Mouse (Mus musculus): ENCODE measurements around the gene Ciita.

Ciita gene

DNA sequence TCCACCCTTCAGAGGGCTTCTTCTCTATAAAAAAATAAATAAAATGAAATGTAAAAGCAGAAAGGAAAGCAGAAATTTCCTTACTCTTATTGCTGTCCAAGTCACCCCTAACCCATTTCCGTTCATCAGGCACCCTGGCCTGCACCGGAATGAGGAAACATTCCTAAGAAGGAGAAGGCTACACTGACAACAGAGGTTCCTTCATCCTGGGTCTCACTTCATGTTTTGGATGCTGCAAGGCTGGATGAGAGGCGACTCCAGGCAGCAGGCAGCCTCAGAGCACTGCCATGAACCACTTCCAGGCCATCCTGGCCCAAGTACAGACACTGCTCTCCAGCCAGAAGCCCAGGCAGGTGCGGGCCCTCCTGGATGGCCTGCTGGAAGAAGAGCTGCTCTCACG is at the start of gene Ciita:
Gene Ciita, plus strand, starts transcription at position 203 of the 400 bp plus-strand sequence.
- DNase-seq, result no peak

DNA sequence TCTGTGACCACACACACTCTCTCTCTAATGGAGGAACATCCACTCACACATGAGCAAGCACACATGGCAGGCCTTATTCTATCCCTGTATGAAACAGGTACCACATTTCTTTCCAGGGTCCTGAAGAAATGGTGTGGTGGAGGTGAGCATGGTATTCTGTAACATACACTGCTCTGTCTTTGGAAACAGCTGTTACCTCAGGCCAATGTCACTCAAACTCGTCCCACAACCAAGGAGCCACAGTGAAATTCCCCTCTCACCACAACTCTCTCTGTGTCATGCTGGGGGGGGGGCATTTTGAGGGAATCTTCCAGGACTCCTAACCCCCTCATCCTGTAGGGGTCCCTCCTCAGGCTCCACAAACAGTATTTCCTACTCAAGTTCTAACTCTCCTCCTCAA is 47.9 kb upstream of the Ciita start:
- no peak for DNase-seq

DNA sequence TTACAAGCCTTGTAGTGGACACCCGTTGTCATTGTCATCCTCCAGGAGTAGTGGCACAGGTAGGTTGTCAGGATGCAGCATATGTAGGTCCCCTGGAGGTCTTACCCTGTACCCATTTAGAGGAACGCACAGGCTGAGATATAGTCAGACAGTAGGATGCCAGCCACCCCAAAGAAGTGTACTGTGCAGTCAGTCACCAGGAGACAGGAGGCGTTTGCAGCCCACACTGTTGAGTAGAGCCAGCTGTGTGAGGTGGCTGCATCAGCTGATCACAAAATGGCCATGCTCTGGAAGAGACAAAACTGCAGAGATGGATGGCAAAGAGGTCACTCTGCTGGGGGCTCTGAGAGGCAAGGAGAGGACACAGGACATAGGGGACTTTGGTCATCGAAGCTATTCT is 47.5 kb upstream of the Ciita start:
- no peak for DNase-seq

DNA sequence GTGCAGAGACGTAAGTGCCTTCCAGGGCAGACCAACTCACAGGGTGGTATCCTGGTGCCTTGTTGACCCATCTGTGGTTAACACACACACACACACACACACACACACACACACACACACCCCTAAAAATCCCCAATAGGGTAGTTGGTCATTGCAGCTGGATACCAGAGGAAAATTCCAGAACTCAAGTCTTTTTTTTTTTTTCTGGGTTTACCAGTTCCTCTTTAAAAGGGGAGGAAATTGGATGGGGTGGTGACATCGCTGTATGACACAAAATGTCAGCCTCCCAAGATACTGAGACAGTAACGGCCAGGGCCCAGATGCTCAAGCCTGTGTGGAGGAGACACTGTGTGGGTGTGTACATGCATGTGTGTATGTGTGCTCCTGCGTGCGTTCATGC is 46.5 kb upstream of the Ciita start:
- no peak for DNase-seq

DNA sequence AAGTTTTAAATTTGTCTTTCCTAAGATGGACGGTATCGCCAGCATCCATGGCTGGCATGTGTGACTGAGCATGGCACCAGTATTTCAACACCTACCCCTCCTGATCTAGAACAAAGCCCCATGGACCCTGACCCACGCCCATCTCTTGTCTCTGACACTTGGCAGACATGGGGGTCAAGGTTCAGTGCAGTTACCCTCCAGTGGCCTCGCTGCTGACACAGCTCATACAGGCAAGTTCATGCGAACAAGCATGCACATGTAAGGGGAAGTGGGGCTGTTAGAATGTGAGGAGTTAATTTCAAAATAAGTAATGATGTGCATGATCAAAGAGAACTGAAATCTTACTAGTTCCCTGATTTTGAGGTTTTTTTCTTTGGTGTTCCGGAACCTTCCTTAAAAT is 43.7 kb upstream of the Ciita start:
- DNase-seq, result peak; percentile 66 to 84

DNA sequence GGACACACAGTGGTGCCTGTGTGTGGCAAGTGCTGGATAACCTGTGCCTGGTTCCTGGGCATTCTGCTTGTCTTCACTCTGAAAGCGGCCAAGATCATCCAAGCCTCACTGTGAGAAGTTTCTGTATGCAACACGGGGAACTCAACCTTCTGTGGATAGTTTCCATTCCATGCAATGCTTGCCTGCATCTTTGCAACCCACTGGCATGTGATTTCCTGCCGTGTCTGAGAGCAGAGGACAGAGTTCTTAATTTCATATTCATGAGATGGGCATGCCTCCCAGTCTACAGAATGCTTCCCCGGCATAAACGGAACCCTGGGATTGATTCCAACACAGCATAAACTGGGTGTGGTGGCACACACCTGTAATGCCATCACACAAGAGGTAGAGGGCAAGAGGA is 41.8 kb upstream of the Ciita start:
- DNase-seq, result no peak

DNA sequence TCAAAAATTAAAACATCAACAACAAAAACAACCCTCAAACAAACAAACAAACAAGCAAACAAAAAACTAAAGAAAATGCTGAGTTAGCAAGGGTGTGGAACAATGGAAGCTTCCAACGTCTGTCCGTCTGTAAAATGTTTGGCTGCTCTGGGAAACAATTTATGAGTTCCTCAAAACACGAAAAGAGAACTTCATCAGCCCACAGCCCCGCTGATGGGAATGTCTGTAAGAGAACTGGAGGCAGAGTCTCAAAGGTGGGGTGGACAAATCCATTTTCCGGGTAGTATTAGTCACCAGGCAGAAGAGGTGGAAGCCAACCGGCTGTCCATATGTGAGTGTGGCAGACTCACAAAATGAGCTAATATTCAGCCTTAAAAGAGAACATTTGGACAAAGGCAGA is 38.5 kb upstream of the Ciita start:
- DNase-seq, result no peak

DNA sequence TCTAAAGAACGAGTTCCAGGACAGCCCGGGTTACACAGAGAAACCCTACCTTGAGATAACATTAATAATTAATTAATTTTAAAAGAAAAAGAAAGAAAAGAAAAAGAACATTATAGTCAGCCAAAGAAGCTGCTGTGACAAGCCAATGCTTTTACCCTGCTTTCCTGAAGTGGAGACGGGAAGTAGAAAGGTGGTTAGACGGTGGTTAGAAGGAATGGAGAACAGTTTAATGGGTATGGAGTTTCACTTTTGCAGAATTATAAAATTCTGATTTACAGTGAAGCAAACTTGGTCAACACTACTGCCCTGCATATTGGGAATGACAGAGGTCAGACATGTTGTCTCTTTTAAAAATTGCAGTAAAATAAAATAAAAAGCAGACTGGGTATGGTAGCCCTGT is 38.1 kb upstream of the Ciita start:
- DNase-seq, result no peak

DNA sequence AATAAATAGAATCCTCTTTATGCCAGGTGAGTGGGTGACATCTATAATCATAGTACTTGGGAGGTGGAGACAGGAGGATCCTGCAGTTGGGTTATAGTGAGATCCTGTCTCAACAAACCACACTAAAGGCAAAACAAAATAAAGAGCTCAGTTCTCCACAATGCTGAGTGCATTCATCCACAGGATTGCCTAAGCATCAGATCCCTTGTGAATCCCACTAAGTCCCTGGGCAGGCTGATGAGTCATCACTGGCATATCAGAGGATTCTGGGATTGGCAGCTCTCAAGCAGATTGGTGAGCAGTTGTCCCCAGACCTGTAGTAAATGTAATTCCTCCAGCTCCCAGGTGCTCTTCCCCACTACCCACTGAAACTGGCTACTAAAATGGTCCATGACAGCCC is 36.1 kb upstream of the Ciita start:
- no peak for DNase-seq

DNA sequence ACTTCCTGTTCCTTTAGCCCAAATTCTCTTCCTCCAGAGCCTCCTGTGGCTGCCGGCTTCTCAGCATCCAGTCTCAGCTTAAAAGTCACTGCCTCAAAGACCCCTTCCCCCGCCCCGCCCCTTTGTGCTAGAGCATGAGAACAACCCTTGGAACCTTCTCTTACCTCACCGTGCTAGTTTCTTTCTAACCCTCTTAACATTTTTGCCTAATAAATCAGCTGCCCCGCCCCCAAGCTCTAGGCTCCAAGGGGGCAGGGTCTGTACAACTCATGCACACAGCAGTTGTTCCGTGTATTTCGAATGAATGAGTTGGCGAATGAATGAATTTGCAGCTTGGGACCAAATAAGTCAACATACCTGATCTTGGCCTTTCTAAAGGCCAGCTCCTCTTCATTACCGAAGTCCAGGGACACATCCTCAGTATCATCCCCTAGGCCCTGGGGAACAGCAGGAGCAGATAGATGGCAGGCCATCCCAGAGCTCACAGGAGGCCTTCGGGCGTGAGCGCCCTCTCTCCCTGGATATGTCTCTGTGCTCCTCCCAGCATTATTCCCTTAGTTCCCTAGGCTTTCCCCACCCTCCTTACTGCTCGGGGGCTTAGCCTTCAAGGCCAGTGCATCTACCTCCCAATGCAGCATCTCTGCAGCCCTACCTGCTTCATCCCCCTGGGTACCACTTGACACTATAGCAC is 33.1 kb upstream of the Ciita start:
- DNase-seq, result no peak

DNA sequence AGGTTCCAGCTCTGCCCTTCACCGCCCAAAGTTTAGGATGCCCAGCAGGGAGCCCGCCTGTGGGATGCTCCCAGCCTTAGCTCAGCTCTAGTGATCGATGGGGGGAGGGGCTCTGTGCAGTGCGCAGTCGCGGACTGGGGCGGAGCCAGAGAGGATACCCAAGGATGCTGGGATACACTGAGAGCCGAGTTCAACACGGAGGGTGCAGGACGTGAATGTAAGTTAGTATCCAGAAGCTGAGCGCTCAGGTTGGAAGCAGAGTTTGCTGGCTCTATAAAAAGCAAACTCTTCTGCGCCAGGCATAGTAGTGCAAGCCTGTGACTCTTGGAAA is 32.6 kb upstream of the Ciita start, which contains the start of gene Tvp23a:
Gene Tvp23a, minus strand, starts transcription at position 99 of the 331 bp plus-strand sequence.
- peak; percentile 36 to 49 for DNase-seq

DNA sequence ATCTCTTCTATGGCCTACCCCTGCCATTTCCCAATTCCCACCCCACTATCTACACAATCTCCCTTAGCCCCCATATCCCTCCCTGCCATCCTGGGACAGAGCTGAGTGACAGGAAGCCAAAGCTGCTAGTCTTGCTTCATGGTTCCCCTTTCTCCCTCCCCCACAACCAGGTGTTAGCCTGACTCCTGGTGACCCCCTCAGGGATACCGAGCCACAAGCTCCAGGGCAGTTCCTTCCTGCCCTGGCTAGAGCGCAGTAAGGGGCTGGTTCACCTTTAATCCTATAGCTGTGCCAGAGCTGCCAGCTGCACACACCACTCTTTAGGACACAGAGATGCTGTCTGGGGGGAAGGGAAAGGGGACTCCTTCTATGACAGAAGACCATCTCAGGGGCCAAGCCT is 32.1 kb upstream of the Ciita start:
- no peak for DNase-seq

DNA sequence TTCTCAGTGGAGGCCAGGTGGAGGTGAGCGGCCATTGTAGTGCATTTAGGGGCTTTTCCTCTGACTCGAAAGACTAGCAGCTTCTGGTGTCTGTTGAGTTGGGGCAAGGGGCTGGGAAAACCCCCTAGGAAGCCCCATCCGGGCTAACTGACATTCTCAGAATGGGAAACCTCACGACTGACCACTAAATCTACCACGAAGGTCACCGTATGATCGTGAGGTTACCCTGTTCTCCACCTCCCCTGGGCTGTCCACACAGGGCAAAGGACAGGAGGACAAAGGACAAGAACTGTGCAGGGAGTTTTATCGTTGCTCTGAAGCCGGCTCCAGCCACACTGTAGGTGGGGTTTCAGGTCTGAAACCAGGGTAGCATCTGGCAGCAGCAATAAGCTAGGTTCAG is 30.9 kb upstream of the Ciita start:
- DNase-seq, result peak; percentile 54 to 78

DNA sequence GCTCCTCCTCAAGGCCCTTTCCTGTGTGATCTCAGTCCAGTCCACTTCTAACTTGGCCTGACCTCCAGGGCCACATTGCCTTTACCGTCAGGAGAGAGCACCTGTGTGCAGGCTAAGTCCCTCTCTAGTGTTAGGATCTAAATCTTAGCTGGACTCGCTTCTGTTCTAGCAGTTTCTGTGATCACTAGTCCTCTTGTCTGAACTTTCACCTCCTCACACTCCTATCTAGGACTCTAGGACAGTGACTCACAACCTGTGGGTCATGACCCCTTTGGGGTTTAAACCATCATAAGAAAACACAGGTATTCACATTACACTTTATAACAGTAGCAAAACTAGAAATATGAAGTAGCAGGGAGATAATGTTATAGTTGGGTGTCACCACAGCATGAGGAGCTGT is 28.0 kb upstream of the Ciita start:
- no peak for DNase-seq

DNA sequence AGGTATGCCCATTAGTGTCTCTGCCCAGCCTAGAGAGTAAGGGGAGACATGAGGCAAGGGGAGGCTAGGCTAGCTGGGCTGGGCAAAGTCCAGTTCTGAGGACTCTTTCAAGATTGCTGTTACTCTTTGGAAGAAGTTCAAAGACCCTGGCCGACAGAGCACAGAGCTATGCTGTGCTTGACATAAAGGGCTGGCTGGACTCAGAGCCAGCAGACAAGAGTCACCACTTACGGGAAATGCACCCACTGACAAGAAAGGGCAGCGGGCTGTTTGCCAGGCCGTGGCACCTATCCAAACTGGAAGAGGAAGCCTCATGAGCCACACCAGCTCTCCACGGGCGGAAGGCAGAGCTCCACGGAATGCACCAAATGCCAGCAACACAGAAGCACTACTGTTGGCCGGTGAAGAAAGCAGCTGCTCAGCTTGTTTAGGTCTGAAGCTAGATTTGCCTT is 27.4 kb upstream of the Ciita start:
- DNase-seq, result peak; percentile 93 to 95

DNA sequence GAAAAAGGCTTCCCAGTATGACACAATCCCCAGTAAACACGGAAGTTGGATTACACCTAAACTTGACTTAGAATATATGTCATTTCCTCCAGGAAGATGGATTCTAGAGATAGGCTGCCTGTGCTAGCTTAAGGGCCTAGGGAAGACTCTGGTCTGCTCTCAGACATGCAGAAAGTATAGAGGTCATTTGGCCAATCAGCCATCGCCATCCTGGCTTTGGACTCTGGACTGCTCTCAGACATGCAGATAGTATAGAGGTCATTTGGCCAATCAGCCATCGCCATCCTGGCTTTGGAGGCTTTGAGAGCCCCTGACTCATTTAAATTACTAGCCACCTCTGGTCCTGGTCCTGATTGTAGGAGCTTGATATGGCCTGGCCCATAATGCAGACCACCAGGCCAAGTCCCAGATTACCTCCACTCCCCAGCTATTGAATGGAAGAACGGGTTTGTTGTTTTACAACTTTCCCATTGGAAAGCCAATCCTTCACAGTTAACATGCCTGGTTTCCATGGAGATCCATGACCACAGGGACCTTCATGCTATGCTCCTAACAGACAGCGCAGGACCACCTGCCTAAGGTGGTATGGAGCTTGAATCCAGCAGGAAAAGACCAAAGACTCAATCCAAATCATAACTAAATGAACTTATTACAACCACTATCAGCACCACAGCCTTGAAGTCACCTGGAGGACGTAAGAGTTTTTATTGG is 25.8 kb upstream of the Ciita start:
- DNase-seq, result no peak

DNA sequence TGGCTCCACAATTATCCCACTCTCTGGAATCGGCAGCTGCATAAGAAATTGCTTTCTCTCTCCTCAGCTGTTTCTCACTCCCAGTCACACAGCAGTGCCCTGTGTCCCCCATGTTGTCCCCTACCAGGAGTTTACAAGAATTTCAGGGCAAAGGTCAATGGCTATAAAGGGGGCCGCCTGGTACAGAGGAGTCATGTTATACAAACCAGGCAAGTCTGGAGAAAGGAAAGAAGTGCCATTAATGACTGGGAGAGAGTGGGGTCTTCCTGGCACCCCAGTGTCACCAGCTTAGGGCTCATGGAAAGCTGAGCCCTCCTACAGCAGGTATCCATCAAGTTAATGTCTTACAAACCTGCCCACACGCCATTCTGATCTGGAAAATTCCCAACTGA is 25.3 kb upstream of the Ciita start:
- no peak for DNase-seq

DNA sequence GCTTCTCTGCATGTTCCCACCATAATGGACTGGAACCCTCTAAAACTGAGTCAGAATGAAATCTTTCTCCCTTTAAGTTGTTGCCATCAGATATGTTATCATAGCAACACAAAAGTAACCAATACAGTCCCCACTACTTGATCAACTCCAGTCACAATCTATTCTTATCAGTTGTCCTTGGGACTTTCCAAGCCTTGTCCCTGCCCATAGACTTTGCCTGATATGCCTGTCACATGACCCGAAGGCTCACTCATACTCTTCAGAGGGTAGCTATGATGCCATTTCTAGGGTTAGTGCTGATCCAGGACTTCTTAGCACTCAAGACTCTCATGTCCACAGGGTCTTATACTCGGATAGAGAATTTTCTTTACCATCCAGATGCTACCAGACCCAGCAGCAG is 19.7 kb upstream of the Ciita start:
- DNase-seq, result no peak

DNA sequence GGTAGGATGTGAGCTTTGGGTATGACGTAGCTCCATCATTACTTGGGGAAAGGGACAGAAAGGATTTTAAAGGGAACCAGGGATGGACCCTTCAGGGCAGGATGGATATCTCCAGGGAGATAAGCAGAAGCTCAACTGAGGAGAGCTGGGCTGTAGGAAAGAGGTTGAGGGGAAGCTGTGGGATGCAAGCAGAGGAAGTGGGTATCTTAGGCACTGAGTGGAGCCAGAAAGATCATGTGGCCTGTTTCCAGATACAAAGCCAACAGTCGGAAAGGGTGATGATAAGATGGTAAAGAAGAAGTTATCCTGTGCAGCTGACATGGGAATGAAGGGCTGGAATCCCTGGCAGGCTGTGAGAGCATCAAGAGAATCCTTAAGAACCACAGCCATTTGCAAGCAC is 18.7 kb upstream of the Ciita start:
- DNase-seq, result no peak

DNA sequence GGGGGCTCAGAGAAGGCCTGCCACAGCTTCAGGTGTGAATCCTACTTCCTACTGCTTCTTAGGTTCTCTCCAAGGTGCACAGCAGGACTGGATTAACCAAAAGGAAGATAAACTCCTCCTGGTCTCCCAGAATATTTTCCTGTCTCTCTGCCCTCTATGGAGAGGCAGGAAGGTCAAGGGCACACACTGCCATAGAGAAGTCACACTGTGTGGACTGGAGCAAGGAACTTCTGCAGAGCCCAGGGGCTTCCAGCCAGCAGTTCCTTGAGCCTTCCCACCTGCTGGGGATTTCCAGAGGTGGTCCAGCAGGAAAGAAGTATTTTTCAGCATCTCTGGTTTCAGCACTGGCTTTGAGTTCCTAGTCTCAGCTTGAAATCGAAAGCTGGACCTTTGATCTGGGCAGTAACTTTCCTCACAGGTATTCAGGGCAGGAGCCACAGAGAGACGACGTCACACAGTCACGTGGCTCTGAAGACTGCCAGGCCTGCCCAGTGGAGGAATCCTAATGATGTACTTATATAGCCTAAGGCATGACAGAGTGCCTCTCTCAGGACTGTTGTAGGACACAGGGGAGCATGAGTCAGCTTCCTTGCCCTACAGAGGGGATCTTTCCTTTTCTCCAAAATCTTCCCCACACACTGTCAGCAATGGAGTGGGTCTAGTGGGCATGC is 14.7 kb upstream of the Ciita start:
- DNase-seq, result peak; percentile 59 to 75

DNA sequence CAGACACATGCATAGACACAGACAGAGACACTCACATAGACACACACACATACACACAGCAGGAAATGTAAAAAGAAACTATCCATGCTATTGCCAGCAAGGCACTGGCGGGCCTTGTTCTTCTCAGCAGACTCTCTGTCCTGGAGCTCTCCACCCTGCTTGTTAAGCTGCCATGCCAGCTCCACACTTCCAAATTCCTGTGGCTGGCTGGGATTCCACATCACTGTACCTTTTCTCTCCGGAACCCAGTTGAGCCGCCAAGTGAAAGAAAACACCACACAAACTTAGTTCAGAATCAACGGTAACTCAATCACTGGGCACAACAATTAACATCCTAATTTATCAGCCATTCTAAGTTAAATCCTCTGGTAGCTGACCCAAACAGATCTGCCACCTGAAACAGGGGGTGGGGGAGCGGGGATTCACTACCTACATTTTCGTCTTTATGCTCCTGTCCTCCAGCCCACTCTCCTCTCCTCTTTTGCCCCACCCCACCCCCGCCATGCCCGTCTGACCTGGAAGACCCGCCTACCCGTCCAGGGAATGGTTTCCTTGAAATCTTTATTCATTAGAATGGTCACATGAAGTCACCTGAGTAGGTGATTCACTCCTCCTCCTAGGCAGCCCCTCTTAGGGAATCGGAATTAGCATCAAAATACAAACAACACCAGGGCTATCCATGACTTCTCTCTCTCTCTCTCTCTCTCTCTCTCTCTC is 12.3 kb upstream of the Ciita start:
- DNase-seq, result no peak

DNA sequence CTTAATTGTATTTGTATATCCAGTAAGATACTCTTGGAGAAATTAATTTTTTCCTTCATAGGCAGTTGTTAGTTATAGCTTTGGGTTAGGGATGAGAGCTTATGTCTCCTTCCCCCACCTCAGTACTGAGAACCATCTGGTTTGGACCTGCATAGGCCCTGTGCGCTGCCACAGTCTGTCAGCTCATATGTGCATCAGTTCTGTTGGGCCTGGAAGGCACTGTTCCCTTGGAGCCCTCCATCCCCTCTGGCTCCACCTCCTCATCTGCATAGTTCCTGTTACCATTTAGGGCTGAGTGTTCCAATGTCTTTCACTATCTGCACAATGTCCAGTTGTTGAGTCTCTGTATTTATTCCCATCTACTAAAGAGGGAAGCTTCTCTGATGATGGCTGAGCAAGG is 11.7 kb upstream of the Ciita start:
- no peak for DNase-seq

DNA sequence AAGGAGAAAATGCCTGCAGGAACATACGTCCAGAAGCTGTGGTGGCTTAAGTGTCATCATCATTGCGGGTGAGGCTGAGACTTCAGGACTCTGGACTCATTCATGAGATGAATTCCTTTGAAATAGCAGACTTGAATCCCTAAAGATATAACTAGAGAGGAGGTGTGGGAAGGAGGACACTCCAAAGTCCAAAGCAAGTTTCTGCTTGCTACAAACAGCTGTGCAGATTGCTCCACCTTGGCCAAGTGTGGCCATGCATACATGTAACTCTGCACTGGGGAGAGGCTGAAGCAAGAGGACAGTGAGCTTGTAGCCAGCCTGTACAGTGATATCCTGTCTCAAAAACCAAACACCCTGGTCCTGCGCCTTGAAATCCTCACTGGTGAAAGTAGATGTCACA is 7.9 kb upstream of the Ciita start:
- peak; percentile 18 to 60 for DNase-seq

DNA sequence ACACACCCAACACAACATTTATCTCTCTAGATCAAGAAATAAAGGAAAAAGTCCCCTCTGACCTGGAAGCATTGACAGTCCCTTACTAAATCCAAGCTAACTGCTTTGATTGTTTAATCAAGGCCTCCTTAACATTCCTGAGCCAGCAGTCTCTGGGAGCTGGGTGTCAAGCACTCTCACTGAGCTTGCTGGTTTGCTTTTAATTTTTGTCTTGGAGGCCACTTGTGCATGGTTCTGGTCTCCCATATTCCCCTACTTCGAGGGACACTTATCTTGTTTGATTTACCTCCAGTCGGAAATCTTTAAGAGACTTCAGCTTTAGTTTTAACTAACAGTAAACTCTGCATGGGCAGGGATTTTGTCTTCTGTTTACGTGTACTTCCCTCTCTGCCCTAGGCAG is 4.9 kb upstream of the Ciita start:
- no peak for DNase-seq
